Mouse (Mus musculus) cerebellum, adult 2 months (tissue): ENCODE data around the gene St3gal2.

Source experiments
- CTCF ChIP-seq: fragments of 200-500 bp; IDR thresholded peaks from 2 replicates; pipeline ENCODE4 v1.5.1; 2011; ENCODE audit warnings: low read depth, mild to moderate bottlenecking, control low read depth, low read length, moderate library complexity, borderline replicate concordance; ENCODE audit not compliant: insufficient read depth
- POLR2A ChIP-seq: fragments of 200-500 bp; IDR thresholded peaks from 2 replicates; pipeline ENCODE4 v1.6.1; 2011; ENCODE audit warnings: low read length, control low read depth, borderline replicate concordance; ENCODE audit not compliant: insufficient read depth

GRCm38 (mm10) chr8:110889904-110890470 is 29.7 kb upstream of the St3gal2 start:
- TF ChIP-seq CTCF: no peak
- no peak for TF ChIP-seq POLR2A
